Mouse (Mus musculus): ENCODE measurements at regions not wholly inside any gene's neighbourhood (a gene's known extent, or its start where the extent isn't known, plus 50 kb on each side); places are given as distances from the start of the nearest gene placed in this dataset.

DNA sequence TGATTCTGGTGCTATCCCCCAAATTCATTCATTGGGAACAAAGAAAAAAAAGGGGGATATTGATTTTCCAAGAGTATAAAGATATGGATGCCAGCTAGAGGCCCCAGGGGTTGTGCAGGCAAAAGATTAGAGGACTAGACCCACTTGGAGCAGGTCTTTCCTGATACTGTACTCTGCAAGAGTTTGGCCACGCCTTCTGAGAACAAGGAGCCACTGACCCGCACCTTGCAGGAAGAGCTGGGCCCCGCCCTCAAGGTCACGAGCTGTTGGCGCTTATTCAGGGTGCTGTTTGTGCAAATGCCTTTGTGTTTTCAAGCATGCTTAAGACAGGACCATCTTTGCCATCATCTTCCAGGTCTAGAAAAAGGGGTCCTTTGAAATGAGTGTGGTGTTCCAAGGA lies 54.5 kb upstream of the Slc7a1 start:
- no peak for DNase-seq

GRCm38 (mm10) chr5:148453776-148454175 lies 54.1 kb upstream of the Slc7a1 start:
- peak; percentile 62 for DNase-seq

DNA sequence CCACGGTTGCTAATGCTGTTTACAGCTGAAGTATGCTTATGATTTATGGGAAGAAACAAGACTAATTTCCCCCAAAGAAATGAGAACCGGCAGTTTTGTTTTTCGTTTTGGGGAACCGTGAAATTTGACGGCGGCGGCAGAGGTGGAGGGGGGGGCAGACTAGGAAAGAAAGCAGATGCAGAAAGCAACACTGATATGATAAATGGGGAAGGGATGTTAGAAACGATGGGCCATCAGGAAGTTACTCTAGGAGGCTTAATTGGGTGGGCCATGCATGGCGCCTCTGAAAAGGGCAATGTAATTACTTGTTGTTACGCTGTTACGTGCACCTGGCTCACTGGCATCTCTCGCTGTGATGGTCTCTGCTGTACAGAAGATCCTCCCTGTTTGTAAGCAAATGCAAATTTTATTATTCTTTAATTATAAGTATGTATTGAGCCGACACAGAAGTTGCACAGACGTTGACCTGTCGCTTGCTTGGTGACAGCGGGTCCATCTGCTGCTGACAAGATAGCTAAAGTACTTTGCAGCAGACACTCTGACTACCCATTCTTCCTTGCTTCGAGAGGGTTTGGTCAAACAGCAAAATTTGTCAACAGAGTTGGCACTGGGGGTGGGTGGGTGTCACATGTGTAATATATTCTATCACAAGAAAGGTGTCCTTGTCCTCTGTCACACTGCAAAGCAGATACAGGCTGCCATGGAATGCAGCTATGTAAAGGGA lies 53.4 kb upstream of the Slc7a1 start:
- no peak for DNase-seq

GRCm38 (mm10) chr5:148451811-148452210 lies 52.1 kb upstream of the Slc7a1 start:
- DNase-seq: peak; percentile 66

DNA sequence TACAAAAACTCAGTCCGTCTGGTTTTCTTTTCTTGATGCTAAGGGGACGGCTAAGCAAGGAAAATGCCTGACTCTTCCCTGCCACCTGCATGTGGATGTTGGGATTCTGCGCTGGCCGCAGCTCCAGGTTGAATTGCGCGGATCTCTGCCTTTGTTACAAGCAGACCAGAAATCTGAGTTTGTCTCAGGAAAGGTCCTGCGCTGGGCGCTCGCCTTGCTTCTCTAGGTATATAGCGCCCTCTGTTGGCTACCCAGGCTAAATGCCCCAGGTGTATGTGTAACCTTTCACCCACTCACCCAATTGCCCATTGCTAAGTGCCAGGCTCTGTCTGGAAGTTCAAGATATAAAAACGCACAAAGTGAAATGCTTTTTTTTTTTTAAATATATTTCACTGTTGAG lies 51.2 kb upstream of the Slc7a1 start:
- DNase-seq: peak; percentile 38
